Mouse (Mus musculus) midbrain, postnatal 0 days (tissue): Measurements from ENCODE around the gene Ccdc186. TPM values are rescaled to one million over a fixed set of nuclear protein-coding genes. Genes with fewer than 3 reads are reported as not detected.

Experiments used
- ATAC-seq: fragments of 200-750 bp; cut with Nextera tagmentation; 2 replicates; pipeline ENCODE4 v1.8.0; 2017; ENCODE audit warnings: moderate number of reproducible peaks, mild to moderate bottlenecking, moderate TSS enrichment, moderate library complexity; ENCODE audit not compliant: low FRiP score
- DNase-seq: peaks from one replicate; pipeline ENCODE4 v3.0.0-alpha.2; 2015; ENCODE audit warnings: low spot score
- H3K27ac ChIP-seq: fragments of 300-500 bp; sonication (generic); 2 replicates; pipeline ENCODE4 v1.5.1; 2014; ENCODE audit warnings: low read depth, mild to moderate bottlenecking, low read length, mixed read lengths
- H3K27me3 ChIP-seq: fragments of 300-500 bp; sonication (generic); 2 replicates; pipeline ENCODE4 v1.6.1; 2014; ENCODE audit warnings: low read length, control low read depth, mixed read lengths; ENCODE audit not compliant: insufficient read depth
- H3K36me3 ChIP-seq: fragments of 300-500 bp; sonication (generic); 2 replicates; pipeline ENCODE4 v1.6.1; 2014; ENCODE audit warnings: low read length, control low read depth, mixed read lengths; ENCODE audit not compliant: insufficient read depth
- H3K4me1 ChIP-seq: fragments of 300-500 bp; sonication (generic); 2 replicates; pipeline ENCODE4 v1.6.1; 2014; ENCODE audit warnings: mild to moderate bottlenecking, control low read depth, antibody characterized with exemption, low read length, mixed read lengths; ENCODE audit not compliant: insufficient read depth
- H3K4me2 ChIP-seq: fragments of 300-500 bp; sonication (generic); 2 replicates; pipeline ENCODE4 v1.6.1; 2014; ENCODE audit warnings: low read depth, mild to moderate bottlenecking, low read length, mixed read lengths; ENCODE audit not compliant: poor library complexity, severe bottlenecking
- H3K4me3 ChIP-seq: fragments of 300-500 bp; sonication (generic); 2 replicates; pipeline ENCODE4 v1.5.1; 2014; ENCODE audit warnings: low read depth, mild to moderate bottlenecking, low read length, moderate library complexity
- H3K9ac ChIP-seq: fragments of 300-500 bp; sonication (generic); replicated peaks from 2 replicates; pipeline ENCODE4 v1.6.1; 2014; ENCODE audit warnings: mild to moderate bottlenecking, low read length, moderate library complexity, mixed read lengths; ENCODE audit not compliant: poor library complexity, severe bottlenecking
- H3K9me3 ChIP-seq: fragments of 300-500 bp; sonication (generic); 2 replicates; pipeline ENCODE4 v1.6.1; 2016; ENCODE audit warnings: low read length, control low read depth
- CTCF ChIP-seq: IDR thresholded peaks from 2 replicates; pipeline ENCODE4 v1.5.1; 2016; ENCODE audit warnings: antibody characterized with exemption, mild to moderate bottlenecking
- WGBS: fragments of 180-500 bp; shearing (Covaris S2); extraction: QIAGEN DNeasy Blood & Tissue Kit; methylation state at CpG from one replicate; pipeline ENCODE4 v1.1.7; 2014; 5-methylcytosine and 5-hydroxymethylcytosine counted together
- polyA plus RNA-seq: library from polyadenylated mRNA; unstranded; fragments of >200 nt; fragmentation: Nextera tagmentation; extraction: Ambion mirVana; gene quantifications from 2 replicates; pipeline ENCODE4 v1.2.1, GENCODE M21; 2015
- total RNA-seq: library from RNA; depleted of rRNA; stranded (reverse); fragments of >200 nt; gene quantifications from 2 replicates; pipeline ENCODE4 v1.2.3, GENCODE M21; 2014

Gene Ccdc186
- total and polyA plus RNA-seq, 2 experiments from 2014 or later = 13.5 to 20.8 TPM

DNA sequence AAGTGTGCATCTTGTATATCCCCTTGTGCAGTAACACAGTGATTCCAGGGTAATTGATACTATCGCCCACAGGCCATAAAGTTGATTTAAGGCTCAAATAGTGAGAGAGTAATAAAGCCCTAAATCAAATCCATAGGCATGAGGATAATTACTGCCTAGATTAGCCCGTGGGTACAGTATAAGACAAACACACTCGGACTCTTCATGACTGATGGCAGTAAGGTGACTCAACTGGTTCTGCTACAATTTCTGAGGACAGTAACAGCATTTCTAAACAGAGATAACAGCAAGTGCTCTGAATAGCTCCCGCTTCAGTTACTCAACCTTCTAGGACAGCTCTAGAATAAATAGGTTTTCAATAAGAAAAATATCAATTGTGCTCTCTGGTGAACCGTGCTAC, 14.9 kb downstream of the Ccdc186 start:
- Histone ChIP-seq H3K27ac (no peak overlapping the region), H3K9ac (no peak overlapping the region), H3K9me3 (no peaks in the 10 kb centered on the region), H3K4me3 (no peak overlapping the region), H3K4me2 (no peak overlapping the region), H3K4me1 (no peaks in the 10 kb centered on the region), H3K27me3 (no peaks in the 10 kb centered on the region), H3K36me3 (peaks cover 24% of the 10 kb centered on the region; the same call in 1 of the 2 replicates)
- no peak for TF ChIP-seq CTCF
- DNase-seq = no peak
- WGBS = 93% methylated on average over 5 of the region's 5 CpGs
- ATAC-seq = no peak

DNA sequence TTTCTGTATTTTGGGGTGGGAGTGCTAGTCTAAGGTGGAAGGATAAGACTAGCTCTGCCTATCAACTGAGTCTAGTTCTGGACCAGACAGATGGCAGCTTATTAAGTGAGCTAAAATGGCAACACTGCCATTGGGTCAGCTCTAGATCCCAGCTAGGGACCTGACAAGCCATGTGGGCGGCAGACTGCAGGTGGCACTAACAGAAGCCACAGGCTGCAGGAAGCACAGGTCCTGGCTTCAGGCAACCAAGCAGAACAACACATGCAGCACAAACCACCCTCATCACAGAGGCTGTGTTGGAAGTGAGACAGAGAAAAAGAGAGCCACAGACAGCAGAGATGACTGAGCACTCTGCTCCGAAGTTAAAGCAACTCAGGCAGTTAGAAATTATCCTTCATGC, 16.6 kb downstream of the Ccdc186 start:
- Histone ChIP-seq H3K9me3 (no peaks in the 10 kb centered on the region), H3K36me3 (peaks cover 33% of the 10 kb centered on the region), H3K27ac (no peak overlapping the region), H3K4me2 (no peak overlapping the region), H3K27me3 (no peaks in the 10 kb centered on the region), H3K4me1 (no peaks in the 10 kb centered on the region), H3K4me3 (no peak overlapping the region), H3K9ac (no peak overlapping the region)
- 88% methylated on average over 2 of the region's 2 CpGs for WGBS
- DNase-seq (no peak), ATAC-seq (no peak)
- no peak; the same call in 1 of the 2 replicates for TF ChIP-seq CTCF

DNA sequence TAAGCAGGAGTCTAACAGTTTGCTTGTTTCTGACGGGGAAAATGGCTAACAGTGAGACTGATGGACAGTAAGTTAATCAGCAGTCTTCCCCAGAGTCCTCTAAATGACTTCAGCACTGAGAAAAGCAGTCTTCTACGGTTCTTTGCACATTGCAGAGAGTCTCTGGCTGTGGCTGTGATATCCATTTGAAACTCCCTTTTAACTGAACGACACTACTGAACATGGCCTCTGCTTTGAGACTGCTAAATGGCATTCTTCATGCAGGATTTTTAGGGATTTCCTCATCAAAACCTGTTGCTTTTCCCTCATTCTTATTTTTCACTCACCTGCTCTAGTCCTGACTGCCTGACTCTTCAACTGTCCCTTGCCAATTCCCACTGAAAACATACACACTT, 19.6 kb downstream of the Ccdc186 start:
- no peak overlapping the region for H3K4me2 ChIP-seq

DNA sequence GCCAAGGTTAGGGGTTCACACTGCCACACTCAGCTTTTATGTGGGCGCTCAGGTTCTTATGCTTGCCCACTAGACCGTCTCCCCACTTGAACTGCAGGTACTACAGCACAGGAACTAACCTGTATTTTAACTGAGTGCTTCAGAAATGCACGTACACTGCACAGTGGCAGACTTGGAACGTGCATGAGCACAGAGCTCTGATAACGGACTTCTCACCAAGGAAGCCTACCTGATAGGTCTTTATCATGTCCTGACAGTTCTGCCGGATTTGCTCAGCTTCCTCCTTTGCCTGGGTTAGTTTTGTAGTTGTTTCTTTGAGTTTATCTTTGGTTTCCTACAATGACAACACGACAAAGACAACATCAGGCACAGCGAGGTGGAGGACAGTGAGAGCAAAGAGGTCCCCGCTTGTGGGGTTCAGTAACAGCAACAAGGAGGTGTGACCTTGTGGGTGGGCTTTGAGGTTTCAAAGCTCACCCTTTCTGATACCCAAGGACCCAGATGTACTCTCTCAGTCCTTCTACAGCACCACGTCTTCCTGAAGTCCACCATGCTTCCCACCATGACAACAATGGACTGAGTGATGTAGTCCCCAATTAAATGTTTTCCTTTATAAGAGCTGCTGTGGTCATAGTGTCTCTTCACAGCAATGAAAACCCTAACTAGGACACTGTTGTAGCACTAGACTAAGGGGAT, 20.2 kb downstream of the Ccdc186 start:
- ATAC-seq (no peak), DNase-seq (no peak)
- WGBS = 94% methylated on average over 10 of the region's 10 CpGs

More for the DNA sequence above, 19.6 kb downstream of the Ccdc186 start:
- Histone ChIP-seq H3K27me3 (no peaks in the 10 kb centered on the region), H3K4me3 (no peak overlapping the region), H3K4me1 (no peaks in the 10 kb centered on the region), H3K36me3 (peaks cover 31% of the 10 kb centered on the region), H3K27ac (no peak overlapping the region), H3K9ac (no peak overlapping the region), H3K9me3 (no peaks in the 10 kb centered on the region)
- DNase-seq (peak; percentile 7), ATAC-seq (no peak)
- 82% methylated on average over 3 of the region's 3 CpGs for WGBS
- TF ChIP-seq CTCF = no peak

DNA sequence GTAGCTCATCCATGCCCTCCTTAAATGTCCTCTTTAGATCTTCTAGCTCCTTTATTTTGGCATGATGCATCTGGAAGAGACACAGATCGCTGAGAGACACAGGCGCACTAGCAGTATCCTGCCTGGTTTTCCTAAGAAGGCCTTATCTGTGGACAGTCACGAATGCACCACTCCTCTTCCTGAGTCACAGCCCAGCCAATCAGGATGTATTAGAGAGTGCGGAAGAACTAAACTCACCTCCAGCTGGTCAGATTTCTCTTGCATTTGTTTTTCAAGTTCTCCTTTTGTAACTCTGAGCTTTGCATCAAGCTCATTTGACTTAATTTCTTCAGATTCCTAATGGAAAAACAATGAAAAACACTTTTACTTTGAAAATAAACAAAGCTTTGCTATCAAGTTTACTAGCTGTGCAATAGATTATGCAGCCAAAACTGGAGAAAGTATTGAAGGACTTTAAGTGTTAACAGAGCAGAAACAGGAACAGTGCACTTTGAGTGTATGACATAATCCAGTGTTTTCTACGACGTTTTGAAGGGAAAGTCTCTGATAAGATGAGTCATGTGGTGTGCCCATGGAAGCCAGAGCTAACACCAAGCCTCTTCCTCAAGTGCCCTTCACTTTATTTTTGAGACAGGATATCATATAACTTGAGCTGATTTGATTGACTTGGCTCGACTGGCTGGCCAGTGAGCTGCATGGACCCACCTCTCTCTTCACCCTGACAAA, 20.9 kb downstream of the Ccdc186 start:
- ATAC-seq (no peak), DNase-seq (no peak)
- H3K4me2 ChIP-seq = no peak overlapping the region
- H3K27ac ChIP-seq = no peak overlapping the region
- H3K4me3 ChIP-seq = no peak overlapping the region
- no peak overlapping the region for H3K9ac ChIP-seq
- TF ChIP-seq CTCF = no peak
- H3K36me3 ChIP-seq = peaks cover 32% of the 10 kb centered on the region
- no peaks in the 10 kb centered on the region for H3K9me3 ChIP-seq
- no peaks in the 10 kb centered on the region for H3K27me3 ChIP-seq
- H3K4me1 ChIP-seq = no peaks in the 10 kb centered on the region
- WGBS = 86% methylated on average over 7 of the region's 7 CpGs

More for the DNA sequence above, 20.2 kb downstream of the Ccdc186 start:
- Histone ChIP-seq H3K4me3 (no peak overlapping the region), H3K9ac (no peak overlapping the region), H3K27ac (no peak overlapping the region), H3K27me3 (no peaks in the 10 kb centered on the region), H3K9me3 (no peaks in the 10 kb centered on the region), H3K36me3 (peaks cover 30% of the 10 kb centered on the region), H3K4me2 (no peak overlapping the region), H3K4me1 (no peaks in the 10 kb centered on the region)
- no peak for TF ChIP-seq CTCF

DNA sequence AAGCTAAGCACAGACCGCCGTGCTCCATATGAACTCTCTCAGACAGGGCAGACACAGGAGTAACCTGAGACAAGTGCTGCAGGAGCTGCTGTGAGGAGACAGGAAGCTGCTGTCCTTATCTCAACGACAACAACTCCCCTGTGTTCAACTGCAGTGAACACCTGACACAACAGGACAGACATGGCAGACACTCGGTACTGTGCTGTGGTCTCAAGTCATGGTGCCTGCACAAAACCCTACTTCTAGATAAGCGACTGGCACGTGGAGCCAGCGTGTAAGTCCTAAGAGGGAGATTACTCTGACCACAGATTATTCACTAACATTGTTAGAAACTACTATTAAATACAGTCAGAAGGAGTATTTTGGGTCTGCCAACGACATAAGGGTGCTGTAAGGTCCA, 21.8 kb downstream of the Ccdc186 start:
- DNase-seq (no peak), ATAC-seq (no peak)
- 92% methylated on average over 8 of the region's 8 CpGs for WGBS
- Histone ChIP-seq H3K4me3 (no peak overlapping the region), H3K4me1 (no peaks in the 10 kb centered on the region), H3K27ac (no peak overlapping the region), H3K9me3 (no peaks in the 10 kb centered on the region), H3K36me3 (peaks cover 35% of the 10 kb centered on the region), H3K9ac (no peak overlapping the region), H3K4me2 (no peak overlapping the region), H3K27me3 (no peaks in the 10 kb centered on the region)
- no peak for TF ChIP-seq CTCF
